20 mouse cellular contexts compared by ENCODE assay signal in the genomic region with DNA sequence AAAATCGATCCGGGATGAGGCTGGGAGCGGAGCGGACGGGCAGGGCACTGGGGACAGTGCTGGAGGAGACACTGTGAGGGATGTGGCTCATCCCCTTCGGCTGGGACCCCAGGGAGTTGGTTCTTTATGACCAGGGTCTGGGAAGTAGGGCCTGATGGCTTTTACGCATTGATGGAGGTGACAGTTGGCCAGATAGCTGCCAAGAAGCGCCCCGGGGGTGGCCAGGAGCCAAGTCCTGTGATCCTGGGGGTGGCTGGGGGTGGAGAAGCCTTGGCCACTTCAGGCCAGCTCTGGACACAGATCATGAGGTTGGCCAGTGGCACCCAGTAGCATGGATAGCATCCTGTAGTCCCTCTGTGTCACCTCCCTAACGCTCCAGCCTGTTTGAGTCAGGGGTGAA. TPM values are rescaled to one million over a fixed set of nuclear protein-coding genes. Genes with fewer than 3 reads are reported as not detected.
"Had no signal": no experiment of that assay in that cellular context is flagged by ENCODE, and none has a peak within 500 bp of the region (broad histone marks: within the 10 kb centered on the region; RNA-seq: fewer than 3 reads in every experiment).

No protein-coding gene starts in this region.

- H3K27me3 ChIP-seq: midbrain, embryonic 15.5 days had no signal

- H3K9me3 ChIP-seq: kidney, embryonic 15.5 days; liver, embryonic 13.5 days; midbrain, embryonic 12.5 days; midbrain, embryonic 15.5 days; neural tube, embryonic 13.5 days had no signal

- DNase-seq: kidney, adult 8-10 months; kidney, postnatal 10 days; kidney, postnatal 4 days; liver, embryonic 13.5 days; lung, adult 2 months; lung, postnatal 14 days; lung, postnatal 4 days; retina, postnatal 1 day; thymus, adult 18-20 months; thymus, postnatal 14 days; thymus, postnatal 4 days had no signal

- H3K27ac ChIP-seq: kidney, embryonic 15.5 days; liver, embryonic 13.5 days; midbrain, embryonic 12.5 days; midbrain, embryonic 15.5 days; neural tube, embryonic 13.5 days had no signal

- H3K36me3 ChIP-seq: kidney, embryonic 15.5 days; liver, embryonic 13.5 days; midbrain, embryonic 12.5 days; midbrain, embryonic 15.5 days; neural tube, embryonic 13.5 days had no signal

- H3K4me1 ChIP-seq: midbrain, embryonic 15.5 days had no signal

- H3K4me3 ChIP-seq: kidney, embryonic 15.5 days; liver, embryonic 13.5 days; midbrain, embryonic 12.5 days; midbrain, embryonic 15.5 days; myocyte; neural tube, embryonic 13.5 days had no signal

RNA-seq across cellular contexts. Expression of a gene that starts 35.4 kb away (rescaled TPM):
- polyA plus RNA-seq: kidney, embryonic 15.5 days; limb, embryonic 11.5 days; liver, adult 2 months; lung, adult 2 months; lung, embryonic 16.5 days; myocyte; spleen, adult 2 months had no signal
